Mouse (Mus musculus): ENCODE results near the gene Ndrg3.

The Ndrg3 gene

DNA sequence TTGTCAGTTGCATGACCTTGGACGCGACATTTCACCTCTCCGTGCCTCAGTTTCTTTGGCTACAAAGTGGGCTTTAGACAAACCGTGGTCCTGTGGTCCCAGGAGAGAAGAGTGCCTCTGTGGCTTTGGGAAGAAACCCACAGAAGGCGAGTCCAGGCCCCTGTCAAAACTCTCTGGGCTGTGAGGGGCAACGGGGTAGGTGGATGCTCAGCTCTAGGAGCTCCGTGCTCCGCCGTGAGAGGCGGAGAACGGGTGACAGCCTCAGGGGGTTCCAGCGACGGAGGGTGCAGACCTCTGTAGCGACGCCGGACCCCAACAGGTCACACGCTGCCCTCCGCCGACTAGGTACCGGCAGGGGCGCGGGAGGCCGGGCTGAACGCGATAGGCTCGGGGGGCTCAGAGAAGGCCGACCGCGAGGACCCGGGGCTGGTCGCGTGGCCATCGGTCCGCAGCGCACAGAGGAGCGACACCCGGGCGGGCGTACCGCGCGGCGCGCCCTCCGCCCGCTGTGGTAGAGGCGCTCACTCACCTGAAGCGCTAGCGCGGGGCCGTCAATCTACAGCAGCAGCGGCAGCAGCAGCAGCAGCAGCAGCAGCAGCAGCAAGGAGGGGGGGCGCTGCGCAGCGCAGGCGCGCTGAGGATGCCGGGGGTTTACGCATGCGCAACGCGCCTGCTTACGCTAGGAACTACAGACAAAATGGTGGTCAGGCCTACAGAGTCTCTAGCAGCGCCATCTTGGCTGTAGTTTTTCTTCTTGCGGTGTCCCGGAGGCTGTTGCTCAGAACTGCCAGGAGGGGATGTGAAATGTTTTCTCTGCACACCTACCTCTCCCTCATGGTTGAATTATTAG lies at the start of gene Ndrg3:
TSS of gene Ndrg3 (minus strand) at position 587 of the 850 bp plus-strand sequence.
- ChIA-PET CTCF (interaction anchor here (0.5 to 1.2 kb wide), 7 partner anchors 19 to 182 kb away, joined by 3 to 10 read pairs (median 4); partner anchors contain the start of gene Rab5if (in 1 of the 4)), POLR2A (interaction anchor here in 2 of 4 experiments (0.6 to 6.0 kb wide), 23 partner anchors 9 to 213 kb away, joined by 3 to 50 read pairs (median 5); partner anchors contain the start of genes Dsn1 (in 2 of the 2), Rab5if (in 1 of the 2) and Rbl1 (in 1 of the 2))

DNA sequence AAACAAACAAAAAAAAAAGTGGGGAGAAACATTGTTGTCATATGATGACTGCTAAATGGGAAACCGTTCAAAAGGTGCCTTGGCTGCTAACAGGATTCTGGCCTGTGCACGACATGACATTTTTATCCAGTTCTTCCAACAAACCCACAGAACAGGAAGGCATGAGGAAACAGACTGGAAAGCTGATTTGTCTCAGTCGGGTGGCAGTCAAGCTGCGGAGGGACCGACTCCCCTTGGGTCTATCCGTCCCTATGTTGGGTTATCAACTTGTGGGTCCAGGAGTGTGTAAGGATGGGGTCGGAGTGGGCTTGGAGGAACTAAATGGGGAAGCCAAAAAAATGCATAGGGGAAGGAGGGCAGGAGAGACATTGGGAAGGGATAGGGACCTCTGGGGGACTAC lies 49.6 kb upstream of the Ndrg3 start:
- POLR2A ChIA-PET, result interaction anchor here in 3 of 4 experiments (0.7 to 2.9 kb wide), 13 partner anchors 8 to 202 kb away, joined by 3 to 15 read pairs (median 7); partner anchors contain the start of gene Tgif2 (in 1 of the 3)
- CTCF ChIA-PET, result interaction anchor here (0.7 to 2.9 kb wide), 10 partner anchors 11 to 232 kb away, joined by 3 to 30 read pairs (median 5); no protein-coding TSS in a partner anchor

- POLR2A ChIA-PET, result interaction anchor here in 3 of 4 experiments (0.5 to 2.9 kb wide), 38 partner anchors 8 to 530 kb away, joined by 3 to 15 read pairs (median 4); partner anchors contain the start of genes Dsn1 (in 2 of the 3), Tgif2 (in 2 of the 3) and Rbl1 (in 1 of the 3)
- CTCF ChIA-PET, result interaction anchor here (0.6 to 2.9 kb wide), 32 partner anchors 9 to 231 kb away, joined by 3 to 30 read pairs (median 5); partner anchors contain the start of genes Rab5if (in 2 of the 4) and Rbl1 (in 1 of the 4)
Measured at GRCm38 (mm10) chr2:157040649-157041046, 48.8 kb upstream of the Ndrg3 start.

- CTCF ChIA-PET, result interaction anchor here (0.5 to 2.9 kb wide), 34 partner anchors 9 to 418 kb away, joined by 3 to 30 read pairs (median 5); partner anchors contain the start of genes Rab5if (in 2 of the 4), Rbl1 (in 1 of the 4) and Soga1 (in 1 of the 4)
Measured at GRCm38 (mm10) chr2:157039900-157040648, 48.2 kb upstream of the Ndrg3 start.

GRCm38 (mm10) chr2:157037303-157037702 lies 45.4 kb upstream of the Ndrg3 start:
- ChIA-PET POLR2A (interaction anchor here in 3 of 4 experiments (0.6 to 1.7 kb wide), 6 partner anchors 10 to 242 kb away, joined by 3 to 7 read pairs (median 4); no protein-coding TSS in a partner anchor), CTCF (interaction anchor here in 2 of 4 experiments (0.6 to 1.0 kb wide), 2 partner anchors 12 to 223 kb away, joined by 3 read pairs; no protein-coding TSS in a partner anchor)

More at GRCm38 (mm10) chr2:157039900-157040648, 48.2 kb upstream of the Ndrg3 start:
- POLR2A ChIA-PET, result interaction anchor here (0.5 to 2.9 kb wide), 40 partner anchors 9 to 530 kb away, joined by 3 to 15 read pairs (median 4); partner anchors contain the start of genes Dsn1 (in 2 of the 4), Tgif2 (in 2 of the 4) and Rbl1 (in 1 of the 4)

DNA sequence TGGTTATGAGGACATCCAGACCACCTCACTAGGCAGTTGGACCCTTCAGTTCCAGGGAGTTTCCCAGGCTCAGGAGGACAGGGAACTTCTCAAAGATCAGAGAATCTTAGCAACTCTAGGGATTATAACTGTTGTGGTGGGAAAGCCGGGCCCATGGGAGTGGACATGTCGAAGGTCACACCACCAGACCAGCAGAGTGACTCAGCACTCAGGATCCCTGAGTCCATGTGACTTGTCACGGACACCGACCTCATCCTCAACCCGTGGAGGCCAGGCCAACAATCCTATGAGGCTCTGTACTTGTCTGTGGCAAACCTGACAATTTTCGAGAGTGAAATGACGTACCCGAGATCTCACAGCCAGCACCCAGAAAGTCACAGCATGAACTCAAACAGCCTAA lies 44.5 kb upstream of the Ndrg3 start:
- CTCF ChIA-PET, result interaction anchor here in 3 of 4 experiments (0.6 to 1.3 kb wide), 5 partner anchors 8 to 261 kb away, joined by 3 to 10 read pairs (median 3); partner anchors contain the start of gene Myl9 (in 1 of the 3)
- POLR2A ChIA-PET, result interaction anchor here in 2 of 4 experiments (0.6 to 1.7 kb wide), 5 partner anchors 9 to 353 kb away, joined by 3 to 7 read pairs (median 3); no protein-coding TSS in a partner anchor

- POLR2A ChIA-PET, result interaction anchor here in 1 of 4 experiments (0.7 to 1.7 kb wide), 2 partner anchors 8 to 46 kb away, joined by 3 to 7 read pairs; no protein-coding TSS in a partner anchor
- CTCF ChIA-PET, result interaction anchor here in 1 of 4 experiments (0.7 to 1.3 kb wide), 2 partner anchors 14 to 956 kb away, joined by 3 to 4 read pairs; no protein-coding TSS in a partner anchor
Measured at GRCm38 (mm10) chr2:157035371-157035770, 43.5 kb upstream of the Ndrg3 start.

DNA sequence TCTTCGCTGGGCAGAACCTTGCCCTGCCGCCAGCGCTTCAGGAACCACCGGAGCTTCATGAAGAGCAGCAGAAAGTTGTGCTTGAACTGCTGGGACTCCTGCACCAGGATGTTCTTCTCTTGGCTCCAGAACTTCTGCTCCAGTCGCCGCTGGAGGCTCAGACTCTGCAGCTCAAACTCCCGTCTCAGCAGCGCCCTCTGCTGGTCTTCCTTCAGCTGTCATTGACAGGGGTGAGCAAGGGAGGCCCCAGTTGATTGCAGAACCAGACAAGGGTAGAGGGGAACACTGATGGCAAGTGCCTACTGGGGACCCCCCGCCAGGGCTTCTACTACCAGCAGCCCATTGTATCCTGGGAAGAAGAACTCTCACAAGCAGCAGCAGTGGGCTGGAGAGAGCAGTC lies 38.9 kb upstream of the Ndrg3 start:
- CTCF ChIA-PET, result interaction anchor here (0.5 to 2.5 kb wide), 57 partner anchors 9 to 250 kb away, joined by 3 to 30 read pairs (median 4); partner anchors contain the start of genes Dsn1 (in 1 of the 4), Rab5if (in 1 of the 4) and Sla2 (in 1 of the 4)
- POLR2A ChIA-PET, result interaction anchor here in 3 of 4 experiments (0.6 to 2.8 kb wide), 14 partner anchors 9 to 79 kb away, joined by 3 to 14 read pairs (median 4); partner anchors contain the start of gene Dsn1 (in 1 of the 3)

- CTCF ChIA-PET, result interaction anchor here in 2 of 4 experiments (0.5 to 1.7 kb wide), 3 partner anchors 12 to 1947 kb away, joined by 5 to 8 read pairs (median 6); no protein-coding TSS in a partner anchor
- POLR2A ChIA-PET, result interaction anchor here in 2 of 4 experiments (1.3 to 2.9 kb wide), 6 partner anchors 8 to 176 kb away, joined by 3 to 12 read pairs (median 6); partner anchors contain the start of genes Dsn1 (in 1 of the 2) and Rbl1 (in 1 of the 2)
Measured at GRCm38 (mm10) chr2:157028261-157028660, 36.4 kb upstream of the Ndrg3 start.

GRCm38 (mm10) chr2:157027106-157028008 lies 35.5 kb upstream of the Ndrg3 start:
- POLR2A ChIA-PET, result interaction anchor here in 2 of 4 experiments (0.9 to 2.9 kb wide), 15 partner anchors 9 to 177 kb away, joined by 3 to 12 read pairs (median 4); partner anchors contain the start of genes Dsn1 (in 2 of the 2) and Rbl1 (in 1 of the 2)
- CTCF ChIA-PET, result interaction anchor here in 3 of 4 experiments (0.5 to 1.7 kb wide), 3 partner anchors 17 to 144 kb away, joined by 4 to 7 read pairs (median 6); no protein-coding TSS in a partner anchor

DNA sequence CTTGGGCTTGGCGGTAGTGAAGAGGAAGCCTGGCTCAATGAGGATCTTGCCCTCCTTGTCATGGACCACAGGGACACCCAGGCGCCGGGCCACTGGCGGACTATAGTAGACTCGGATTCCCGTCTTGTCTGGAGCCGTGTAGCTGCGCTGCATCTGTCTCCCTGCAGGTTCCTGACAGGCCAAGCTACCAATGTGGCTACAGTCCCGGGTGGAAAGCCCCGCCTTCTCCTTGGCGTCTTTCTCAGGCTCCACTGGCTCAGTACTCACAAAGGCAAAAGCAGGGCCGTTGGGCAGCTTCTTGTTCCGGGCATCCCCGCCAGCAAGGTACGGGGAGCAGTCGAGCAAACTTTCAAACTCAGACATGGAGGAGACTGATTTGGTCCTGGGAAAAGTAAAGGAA lies 29.3 kb upstream of the Ndrg3 start:
- POLR2A ChIA-PET, result interaction anchor here in 3 of 4 experiments (0.6 to 2.5 kb wide), 25 partner anchors 9 to 574 kb away, joined by 3 to 19 read pairs (median 4); partner anchors contain the start of genes Dsn1 (in 2 of the 3), Rbl1 (in 1 of the 3) and Tgif2 (in 1 of the 3)
- CTCF ChIA-PET, result interaction anchor here (0.5 to 2.1 kb wide), 9 partner anchors 8 to 178 kb away, joined by 3 to 26 read pairs (median 4); no protein-coding TSS in a partner anchor

DNA sequence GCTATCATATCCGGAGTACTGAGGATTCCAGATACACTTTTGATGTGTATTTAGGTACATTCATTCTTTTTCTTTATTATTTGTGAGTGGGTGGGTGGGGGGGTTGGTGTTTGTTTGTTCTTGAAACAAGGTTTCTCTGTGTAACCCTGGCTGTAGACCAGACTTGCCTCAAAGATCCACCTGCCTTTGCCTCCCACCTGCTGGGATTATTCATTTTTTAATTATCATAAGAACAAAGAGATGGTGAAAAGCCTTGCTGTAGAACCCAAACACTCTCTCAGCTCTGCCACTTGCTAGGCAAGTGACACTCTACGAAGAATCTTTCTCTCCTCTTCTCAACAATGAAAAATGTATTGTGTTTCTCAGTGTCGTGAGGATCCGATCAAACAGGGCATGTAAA lies 27.4 kb upstream of the Ndrg3 start:
- ChIA-PET POLR2A (interaction anchor here (0.6 to 4.4 kb wide), 12 partner anchors 9 to 828 kb away, joined by 3 to 23 read pairs (median 4); partner anchors contain the start of genes Dsn1 (in 2 of the 4) and Ndrg3 (in 1 of the 4)), CTCF (interaction anchor here in 3 of 4 experiments (0.7 to 2.9 kb wide), 6 partner anchors 10 to 157 kb away, joined by 3 to 11 read pairs (median 4); partner anchors contain the start of gene Rab5if (in 1 of the 3))

GRCm38 (mm10) chr2:157016529-157017270 lies 24.8 kb upstream of the Ndrg3 start:
- ChIA-PET CTCF (interaction anchor here (0.5 to 2.9 kb wide), 9 partner anchors 10 to 392 kb away, joined by 3 to 11 read pairs (median 3); partner anchors contain the start of gene Dsn1 (in 1 of the 4)), POLR2A (interaction anchor here in 3 of 4 experiments (0.6 to 4.4 kb wide), 8 partner anchors 10 to 622 kb away, joined by 3 to 23 read pairs (median 4); partner anchors contain the start of genes Dsn1 (in 3 of the 3) and Rab5if (in 1 of the 3))

GRCm38 (mm10) chr2:157012341-157012740 lies 20.5 kb upstream of the Ndrg3 start:
- ChIA-PET CTCF (no interaction called here), POLR2A (interaction anchor here in 2 of 4 experiments (0.6 to 2.5 kb wide), 5 partner anchors 9 to 571 kb away, joined by 3 to 10 read pairs (median 3); no protein-coding TSS in a partner anchor)
